Mouse (Mus musculus) liver, postnatal 0 days (tissue): ENCODE measurements around the gene Gm45140. TPM values are rescaled to one million over a fixed set of nuclear protein-coding genes. Genes with fewer than 3 reads are reported as not detected.

Source experiments
- ATAC-seq: fragments of 200-750 bp; cut with Nextera tagmentation; 2 replicates; pipeline ENCODE4 v1.8.0; 2017; ENCODE audit warnings: mild to moderate bottlenecking, moderate library complexity
- DNase-seq: peaks from one replicate; pipeline ENCODE4 v3.0.0-alpha.2; 2016
- H3K27ac ChIP-seq: fragments of 300-500 bp; sonication (generic); 2 replicates; pipeline ENCODE4 v1.5.1; 2014; ENCODE audit warnings: antibody characterized with exemption, moderate library complexity, mild to moderate bottlenecking, low read depth
- H3K27me3 ChIP-seq: fragments of 300-500 bp; sonication (generic); 2 replicates; pipeline ENCODE4 v1.6.1; 2014; ENCODE audit warnings: low read length, control low read depth, mixed read lengths; ENCODE audit not compliant: insufficient read depth
- H3K36me3 ChIP-seq: fragments of 300-500 bp; sonication (generic); replicated peaks from 2 replicates; pipeline ENCODE4 v1.6.1; 2014; ENCODE audit warnings: mild to moderate bottlenecking, control low read depth, low read length, moderate library complexity, mixed read lengths; ENCODE audit not compliant: insufficient read depth
- H3K4me1 ChIP-seq: fragments of 300-500 bp; sonication (generic); 2 replicates; pipeline ENCODE4 v1.6.1; 2014; ENCODE audit warnings: antibody characterized with exemption, mild to moderate bottlenecking, control low read depth; ENCODE audit not compliant: insufficient read depth
- H3K4me2 ChIP-seq: fragments of 300-500 bp; sonication (generic); 2 replicates; pipeline ENCODE4 v1.6.1; 2014; ENCODE audit warnings: low read depth, mild to moderate bottlenecking, low read length, moderate library complexity, mixed read lengths
- H3K4me3 ChIP-seq: fragments of 300-500 bp; sonication (generic); 2 replicates; pipeline ENCODE4 v1.5.1; 2014; ENCODE audit warnings: low read depth, low read length
- H3K9ac ChIP-seq: fragments of 300-500 bp; sonication (generic); replicated peaks from 2 replicates; pipeline ENCODE4 v1.6.1; 2014; ENCODE audit warnings: mild to moderate bottlenecking, moderate library complexity
- H3K9me3 ChIP-seq: fragments of 300-500 bp; sonication (generic); 2 replicates; pipeline ENCODE4 v1.6.1; 2016; ENCODE audit warnings: mild to moderate bottlenecking, control low read depth, low read length, mixed read lengths
- CTCF ChIP-seq: sonication (generic); IDR thresholded peaks from 2 replicates; pipeline ENCODE4 v1.5.1; 2016; ENCODE audit warnings: antibody characterized with exemption, low read depth
- EP300 ChIP-seq: IDR thresholded peaks from 2 replicates; pipeline ENCODE4 v1.6.1; 2016; ENCODE audit warnings: antibody characterized with exemption, low read depth, mild to moderate bottlenecking
- WGBS: fragments of 180-500 bp; shearing (Covaris S2); extraction: QIAGEN DNeasy Blood & Tissue Kit; methylation state at CpG from one replicate; pipeline ENCODE4 v1.1.7; 2014; ENCODE audit not compliant: insufficient replicate concordance; 5-methylcytosine and 5-hydroxymethylcytosine counted together
- polyA plus RNA-seq: library from polyadenylated mRNA; unstranded; fragments of >200 nt; fragmentation: Nextera tagmentation; extraction: Ambion mirVana; gene quantifications from 2 replicates; pipeline ENCODE4 v1.2.1, GENCODE M21; 2015

Gm45140 gene
- polyA plus RNA-seq, 1 experiment from 2014 or later: 2.8 TPM

- Histone ChIP-seq H3K4me1 (peaks cover 37% of the 10 kb centered on the region), H3K27me3 (no peaks in the 10 kb centered on the region), H3K27ac (no peak overlapping the region), H3K9me3 (no peaks in the 10 kb centered on the region), H3K9ac (no peak overlapping the region), H3K36me3 (no peaks in the 10 kb centered on the region), H3K4me3 (no peak overlapping the region), H3K4me2 (no peak overlapping the region)
- WGBS: 74% methylated on average over 6 of the region's 6 CpGs
- ATAC-seq (peak; percentile 41; the same call in 1 of the 2 replicates), DNase-seq (no peak)
- TF ChIP-seq CTCF: no peak
- TF ChIP-seq EP300: no peak
These were observed 87.1 kb downstream of the Gm45140 start for GRCm38 (mm10) chr6:87748531-87748930.

GRCm38 (mm10) chr6:87748078-87748477 lies 87.5 kb downstream of the Gm45140 start:
- 65% methylated on average over 2 of the region's 2 CpGs for WGBS
- Histone ChIP-seq H3K4me2 (no peak overlapping the region), H3K9ac (no peak overlapping the region), H3K4me3 (no peak overlapping the region), H3K27me3 (no peaks in the 10 kb centered on the region), H3K4me1 (peaks cover 37% of the 10 kb centered on the region), H3K36me3 (no peaks in the 10 kb centered on the region), H3K27ac (no peak overlapping the region), H3K9me3 (no peaks in the 10 kb centered on the region)
- DNase-seq (no peak), ATAC-seq (no peak)
- TF ChIP-seq CTCF: no peak
- no peak for TF ChIP-seq EP300

- no peaks in the 10 kb centered on the region for H3K9me3 ChIP-seq
- ATAC-seq: peak; percentile 50
These were observed 88.7 kb downstream of the Gm45140 start for GRCm38 (mm10) chr6:87746849-87747248.

GRCm38 (mm10) chr6:87746059-87746458 lies 89.5 kb downstream of the Gm45140 start:
- DNase-seq (no peak), ATAC-seq (no peak)
- Histone ChIP-seq H3K9me3 (no peaks in the 10 kb centered on the region), H3K9ac (no peak overlapping the region), H3K4me3 (no peak overlapping the region), H3K4me2 (no peak overlapping the region), H3K27ac (no peak overlapping the region; the same call in 1 of the 2 replicates), H3K4me1 (peaks cover 47% of the 10 kb centered on the region), H3K36me3 (no peaks in the 10 kb centered on the region), H3K27me3 (no peaks in the 10 kb centered on the region)
- TF ChIP-seq CTCF: no peak
- no peak for TF ChIP-seq EP300
- 64% methylated on average over 3 of the region's 3 CpGs for WGBS

More at GRCm38 (mm10) chr6:87746849-87747248, 88.7 kb downstream of the Gm45140 start:
- Histone ChIP-seq H3K27ac (peak overlapping the region; percentile 64), H3K9ac (peak overlapping the region; percentile 31; the same call in 1 of the 2 replicates), H3K4me1 (peaks cover 45% of the 10 kb centered on the region), H3K36me3 (no peaks in the 10 kb centered on the region), H3K4me2 (peak overlapping the region; percentile 47; the same call in 1 of the 2 replicates), H3K27me3 (no peaks in the 10 kb centered on the region), H3K4me3 (no peak overlapping the region)
- DNase-seq: no peak
- 78% methylated on average over 2 of the region's 2 CpGs for WGBS
- TF ChIP-seq CTCF (no peak), EP300 (no peak)

- no peak overlapping the region for H3K4me3 ChIP-seq
- 30% methylated on average over 1 of the region's 1 CpGs for whole genome bisulfite sequencing
- DNase-seq (no peak), ATAC-seq (no peak)
- H3K4me2 ChIP-seq: no peak overlapping the region
- H3K9me3 ChIP-seq: no peaks in the 10 kb centered on the region
- no peak for TF ChIP-seq EP300
- no peaks in the 10 kb centered on the region for H3K27me3 ChIP-seq
- H3K27ac ChIP-seq: 0 out of 2 replicates have a peak overlapping the region, but pooled peaks have one; percentile 42
- no peaks in the 10 kb centered on the region for H3K36me3 ChIP-seq
- H3K4me1 ChIP-seq: peaks cover 51% of the 10 kb centered on the region
- no peak overlapping the region for H3K9ac ChIP-seq
These were observed 90.3 kb downstream of the Gm45140 start for GRCm38 (mm10) chr6:87745301-87745700.

GRCm38 (mm10) chr6:87744632-87745031 lies 91.0 kb downstream of the Gm45140 start:
- TF ChIP-seq EP300 (no peak), CTCF (no peak)

More at GRCm38 (mm10) chr6:87744632-87745031, 91.0 kb downstream of the Gm45140 start:
- 68% methylated on average over 3 of the region's 3 CpGs for WGBS
- Histone ChIP-seq H3K4me3 (no peak overlapping the region), H3K9me3 (no peaks in the 10 kb centered on the region), H3K27me3 (no peaks in the 10 kb centered on the region), H3K9ac (no peak overlapping the region), H3K36me3 (no peaks in the 10 kb centered on the region), H3K4me1 (peaks cover 58% of the 10 kb centered on the region), H3K27ac (peak overlapping the region; percentile 8; the same call in 1 of the 2 replicates), H3K4me2 (no peak overlapping the region)
- ATAC-seq (no peak), DNase-seq (no peak)
